Mouse (Mus musculus) stomach, embryonic 15.5 days (tissue): Measurements from ENCODE around the gene Sec22c. TPM values are rescaled to one million over a fixed set of nuclear protein-coding genes. Genes with fewer than 3 reads are reported as not detected.

ENCODE experiments used
- ATAC-seq: fragments of 200-750 bp; cut with Nextera tagmentation; 2 replicates; pipeline ENCODE4 v1.8.0; 2017; ENCODE audit warnings: low read depth, moderate number of reproducible peaks, moderate TSS enrichment; ENCODE audit not compliant: insufficient read depth, low FRiP score
- H3K27ac ChIP-seq: fragments of 300-500 bp; sonication (generic); 2 replicates; pipeline ENCODE4 v1.5.1; 2015; ENCODE audit warnings: mild to moderate bottlenecking, inconsistent platforms
- H3K27me3 ChIP-seq: fragments of 300-500 bp; sonication (generic); replicated peaks from 2 replicates; pipeline ENCODE4 v1.6.1; 2015; ENCODE audit warnings: inconsistent platforms
- H3K36me3 ChIP-seq: fragments of 300-500 bp; sonication (generic); 2 replicates; pipeline ENCODE4 v1.6.1; 2015; ENCODE audit warnings: inconsistent platforms
- H3K4me1 ChIP-seq: fragments of 300-500 bp; sonication (generic); 2 replicates; pipeline ENCODE4 v1.6.1; 2015; ENCODE audit warnings: inconsistent platforms
- H3K4me2 ChIP-seq: fragments of 300-500 bp; sonication (generic); 2 replicates; pipeline ENCODE4 v1.6.1; 2015; ENCODE audit warnings: mild to moderate bottlenecking, inconsistent platforms
- H3K4me3 ChIP-seq: fragments of 300-500 bp; sonication (generic); replicated peaks from 2 replicates; pipeline ENCODE4 v1.5.1; 2015; ENCODE audit warnings: inconsistent platforms
- H3K9ac ChIP-seq: fragments of 300-500 bp; sonication (generic); 2 replicates; pipeline ENCODE4 v1.6.1; 2015; ENCODE audit warnings: inconsistent platforms
- H3K9me3 ChIP-seq: fragments of 300-500 bp; sonication (generic); 2 replicates; pipeline ENCODE4 v1.6.1; 2016; ENCODE audit warnings: inconsistent platforms
- WGBS: fragments of 180-500 bp; shearing (Covaris S2); methylation state at CpG from one replicate; pipeline ENCODE4 v1.1.7; 2015; 5-methylcytosine and 5-hydroxymethylcytosine counted together
- polyA plus RNA-seq: library from polyadenylated mRNA; unstranded; fragments of >200 nt; fragmentation: Nextera tagmentation; extraction: Ambion mirVana; gene quantifications from 2 replicates; pipeline ENCODE4 v1.2.1, GENCODE M21; 2015

Sec22c gene
- polyA plus RNA-seq, 1 experiment from 2014 or later: 10.2 TPM

GRCm38 (mm10) chr9:121710584-121710975, 5.3 kb upstream of the Sec22c start:
- peaks cover 14% of the 10 kb centered on the region; the same call in 1 of the 2 replicates for H3K36me3 ChIP-seq
- peak overlapping the region; percentile 99 for H3K9ac ChIP-seq
- H3K4me2 ChIP-seq: peak overlapping the region; percentile 79
- WGBS: 0% methylated on average over 18 of the region's 18 CpGs
- H3K27ac ChIP-seq: peak overlapping the region; percentile 98
- peak; percentile 34; the same call in 1 of the 2 replicates for ATAC-seq
- peak overlapping the region; percentile 95 for H3K4me3 ChIP-seq
- H3K4me1 ChIP-seq: peaks cover 19% of the 10 kb centered on the region
- H3K9me3 ChIP-seq: no peaks in the 10 kb centered on the region
- H3K27me3 ChIP-seq: no peaks in the 10 kb centered on the region

DNA sequence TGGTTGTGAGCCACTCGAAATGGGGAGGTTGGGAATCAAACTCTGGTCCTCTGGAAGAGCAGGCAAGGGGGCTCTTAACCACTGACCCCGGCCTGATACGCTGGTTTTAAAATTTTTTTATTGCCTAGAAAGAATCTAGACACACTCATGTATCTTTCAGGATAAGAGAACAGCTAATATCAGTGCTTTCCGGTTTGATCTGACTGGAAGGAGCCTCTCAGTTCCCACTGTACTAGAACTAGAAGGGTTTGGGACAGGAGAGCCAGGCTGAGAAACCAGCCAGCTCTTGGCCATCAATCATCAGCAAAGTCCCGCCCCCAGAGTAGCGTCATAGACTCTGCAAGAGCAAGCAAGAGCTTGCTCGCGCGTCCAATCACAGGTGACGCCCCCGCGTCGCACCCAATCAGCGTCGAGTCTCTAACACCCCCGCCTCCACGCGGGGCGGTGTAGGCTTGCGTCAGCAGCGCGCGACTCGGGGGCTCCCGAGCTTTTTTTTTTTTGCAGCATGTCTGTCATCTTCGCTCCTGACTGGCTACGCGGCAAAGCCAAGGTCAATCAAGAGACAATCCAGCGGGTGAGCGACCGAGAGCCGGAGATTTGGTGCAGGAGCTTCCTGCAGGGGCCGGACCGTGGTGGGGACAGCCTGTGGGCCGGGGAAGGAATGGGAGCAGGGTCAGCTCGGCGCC, 4.8 kb upstream of the Sec22c start, which contains the start of gene Ss18l2:
Gene Ss18l2, plus strand, starts transcription at position 432 of the 686 bp plus-strand sequence.
- Histone ChIP-seq H3K36me3 (peaks cover 14% of the 10 kb centered on the region; the same call in 1 of the 2 replicates), H3K9ac (peak within 1 kb of the TSS; percentile 99), H3K4me2 (peak within 1 kb of the TSS; percentile 79), H3K9me3 (no peaks in the 10 kb centered on the region), H3K4me1 (peaks cover 25% of the 10 kb centered on the region), H3K27ac (peak within 1 kb of the TSS; percentile 98), H3K4me3 (peak within 1 kb of the TSS; percentile 95), H3K27me3 (no peaks in the 10 kb centered on the region)
- 3% methylated on average over 37 of the region's 37 CpGs for WGBS
- ATAC-seq: peak; percentile 98

- Histone ChIP-seq H3K9ac (no peak overlapping the region), H3K4me3 (no peak overlapping the region), H3K27me3 (no peaks in the 10 kb centered on the region), H3K27ac (no peak overlapping the region), H3K4me2 (no peak overlapping the region), H3K36me3 (peaks cover 14% of the 10 kb centered on the region; the same call in 1 of the 2 replicates), H3K4me1 (peaks cover 31% of the 10 kb centered on the region), H3K9me3 (no peaks in the 10 kb centered on the region)
- no peak for ATAC-seq
- WGBS: 63% methylated on average over 7 of the region's 7 CpGs
These were observed 3.5 kb upstream of the Sec22c start for GRCm38 (mm10) chr9:121708506-121709486.

GRCm38 (mm10) chr9:121707801-121708200, 2.5 kb upstream of the Sec22c start:
- no peak overlapping the region for H3K9ac ChIP-seq
- ATAC-seq: no peak
- H3K4me2 ChIP-seq: no peak overlapping the region
- peaks cover 31% of the 10 kb centered on the region for H3K4me1 ChIP-seq
- no peaks in the 10 kb centered on the region for H3K9me3 ChIP-seq
- H3K27me3 ChIP-seq: no peaks in the 10 kb centered on the region
- WGBS: 49% methylated on average over 6 of the region's 6 CpGs
- H3K36me3 ChIP-seq: peaks cover 5% of the 10 kb centered on the region; the same call in 1 of the 2 replicates
- H3K27ac ChIP-seq: no peak overlapping the region
- H3K4me3 ChIP-seq: no peak overlapping the region

GRCm38 (mm10) chr9:121706029-121706675, 862 bp upstream of the Sec22c start:
- Histone ChIP-seq H3K9me3 (no peaks in the 10 kb centered on the region), H3K36me3 (no peaks in the 10 kb centered on the region), H3K9ac (no peak overlapping the region), H3K4me2 (no peak overlapping the region), H3K27ac (no peak overlapping the region), H3K4me1 (peaks cover 22% of the 10 kb centered on the region), H3K4me3 (no peak overlapping the region), H3K27me3 (no peaks in the 10 kb centered on the region)
- ATAC-seq: no peak
- WGBS: 72% methylated on average over 6 of the region's 6 CpGs

DNA sequence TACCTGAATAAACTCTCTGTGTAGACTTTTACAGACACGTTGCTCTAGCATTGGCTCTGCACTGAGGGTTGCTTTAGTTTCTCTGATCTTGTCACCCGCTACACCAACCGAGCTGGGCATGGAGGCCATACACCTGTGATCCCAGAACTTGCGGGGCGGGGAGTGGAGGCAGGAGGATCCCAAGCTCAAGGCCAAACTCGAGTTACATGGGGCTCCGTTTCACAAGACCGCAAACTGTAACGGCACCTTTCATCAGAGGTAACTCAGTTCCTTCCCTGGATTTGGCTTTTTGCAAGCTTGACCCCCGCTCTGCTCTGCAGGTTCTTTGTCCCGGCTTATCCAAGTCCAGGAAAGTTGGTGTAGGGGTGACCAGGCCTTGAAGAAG, 1.0 kb downstream of the Sec22c start:
- no peak for ATAC-seq
- Histone ChIP-seq H3K27me3 (no peaks in the 10 kb centered on the region), H3K4me2 (peak overlapping the region; percentile 98), H3K27ac (peak overlapping the region; percentile 89; the same call in 1 of the 2 replicates), H3K9me3 (no peaks in the 10 kb centered on the region), H3K4me3 (peak overlapping the region; percentile 78), H3K4me1 (peaks cover 14% of the 10 kb centered on the region), H3K36me3 (0 out of 2 replicates have a peak, but pooled peaks cover 4% of the 10 kb centered on the region), H3K9ac (peak overlapping the region; percentile 47; the same call in 1 of the 2 replicates)
- WGBS: 31% methylated on average over 11 of the region's 11 CpGs

DNA sequence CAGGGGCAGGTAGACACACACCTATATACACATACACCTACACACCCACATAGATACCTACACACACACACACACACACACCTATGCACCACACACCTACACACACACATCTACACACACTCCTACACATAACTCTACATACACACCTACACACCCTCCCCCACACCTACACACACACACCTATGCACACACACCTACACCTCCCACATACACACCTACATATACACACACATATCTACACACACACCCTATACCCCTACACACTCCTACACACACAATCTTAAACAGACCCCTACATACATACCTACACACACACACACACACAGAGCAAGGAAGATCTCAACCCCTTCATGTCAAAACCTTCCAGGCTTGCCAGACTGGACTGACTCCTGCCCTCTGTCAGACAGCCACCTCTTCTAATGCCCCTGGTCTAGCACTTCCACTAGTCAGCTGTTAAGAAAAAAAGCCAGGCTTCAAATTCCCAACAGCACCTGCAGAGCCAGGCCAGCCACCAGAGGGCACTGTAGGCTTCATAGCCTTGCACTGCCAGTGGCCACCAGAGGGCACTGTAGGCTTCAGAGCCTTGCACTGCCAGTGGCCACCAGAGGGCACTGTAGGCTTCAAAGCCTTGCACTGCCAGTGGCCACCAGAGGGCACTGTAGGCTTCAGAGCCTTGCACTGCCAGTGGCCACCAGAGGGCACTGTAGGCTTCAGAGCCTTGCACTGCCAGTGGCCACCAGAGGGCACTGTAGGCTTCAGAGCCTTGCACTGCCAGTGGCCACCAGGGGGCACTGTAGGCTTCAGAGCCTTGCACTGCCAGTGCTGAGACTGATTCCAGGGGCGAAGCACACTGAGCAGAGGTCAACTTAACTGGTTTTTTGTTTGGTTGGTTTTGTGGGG, 7.9 kb downstream of the Sec22c start:
- no peaks in the 10 kb centered on the region for H3K9me3 ChIP-seq
- H3K27me3 ChIP-seq: no peaks in the 10 kb centered on the region
- H3K9ac ChIP-seq: no peak overlapping the region
- 0 out of 2 replicates have a peak, but pooled peaks cover 9% of the 10 kb centered on the region for H3K36me3 ChIP-seq
- no peaks in the 10 kb centered on the region for H3K4me1 ChIP-seq
- H3K27ac ChIP-seq: no peak overlapping the region
- H3K4me2 ChIP-seq: no peak overlapping the region
- H3K4me3 ChIP-seq: no peak overlapping the region
- WGBS: 100% methylated on average over 1 of the region's 1 CpGs
- no peak for ATAC-seq

- H3K4me1 ChIP-seq: no peaks in the 10 kb centered on the region
- H3K27me3 ChIP-seq: no peaks in the 10 kb centered on the region
- H3K4me2 ChIP-seq: no peak overlapping the region
- no peak overlapping the region for H3K4me3 ChIP-seq
- no peak overlapping the region for H3K27ac ChIP-seq
- no peak for ATAC-seq
- 85% methylated on average over 9 of the region's 9 CpGs for WGBS
- no peak overlapping the region for H3K9ac ChIP-seq
- no peaks in the 10 kb centered on the region for H3K9me3 ChIP-seq
- H3K36me3 ChIP-seq: 0 out of 2 replicates have a peak, but pooled peaks cover 9% of the 10 kb centered on the region
These were observed 8.7 kb downstream of the Sec22c start for GRCm38 (mm10) chr9:121696626-121697025.

- 76% methylated on average over 12 of the region's 12 CpGs for WGBS
- Histone ChIP-seq H3K27ac (no peak overlapping the region), H3K9ac (no peak overlapping the region), H3K36me3 (0 out of 2 replicates have a peak, but pooled peaks cover 4% of the 10 kb centered on the region), H3K4me2 (no peak overlapping the region), H3K9me3 (no peaks in the 10 kb centered on the region), H3K27me3 (no peaks in the 10 kb centered on the region), H3K4me3 (no peak overlapping the region), H3K4me1 (no peaks in the 10 kb centered on the region)
- ATAC-seq: no peak
These were observed 10.6 kb downstream of the Sec22c start for GRCm38 (mm10) chr9:121694736-121695135.

GRCm38 (mm10) chr9:121690734-121691133, 14.6 kb downstream of the Sec22c start:
- Histone ChIP-seq H3K9ac (no peak overlapping the region), H3K9me3 (no peaks in the 10 kb centered on the region), H3K4me3 (no peak overlapping the region), H3K4me2 (no peak overlapping the region), H3K36me3 (peaks cover 12% of the 10 kb centered on the region), H3K27ac (no peak overlapping the region), H3K27me3 (no peaks in the 10 kb centered on the region), H3K4me1 (no peaks in the 10 kb centered on the region)
- 84% methylated on average over 7 of the region's 7 CpGs for WGBS
- ATAC-seq: no peak
